Mouse (Mus musculus) c-Kit-negative CD71-positive TER-119-positive erythroid progenitor cells, embryonic 14.5 days (primary cell): ENCODE data around the gene Myh6.
"Not testable (repeated sequence)": the region's sequence is repeated elsewhere in the genome, so short reads cannot be mapped to it uniquely, and the experiment has no call there.

ENCODE experiments used
- DNase-seq: peaks from one replicate; pipeline ENCODE4 v3.0.0-alpha.2; 2013; ENCODE audit warnings: low read depth, low spot score

The Myh6 gene

DNA sequence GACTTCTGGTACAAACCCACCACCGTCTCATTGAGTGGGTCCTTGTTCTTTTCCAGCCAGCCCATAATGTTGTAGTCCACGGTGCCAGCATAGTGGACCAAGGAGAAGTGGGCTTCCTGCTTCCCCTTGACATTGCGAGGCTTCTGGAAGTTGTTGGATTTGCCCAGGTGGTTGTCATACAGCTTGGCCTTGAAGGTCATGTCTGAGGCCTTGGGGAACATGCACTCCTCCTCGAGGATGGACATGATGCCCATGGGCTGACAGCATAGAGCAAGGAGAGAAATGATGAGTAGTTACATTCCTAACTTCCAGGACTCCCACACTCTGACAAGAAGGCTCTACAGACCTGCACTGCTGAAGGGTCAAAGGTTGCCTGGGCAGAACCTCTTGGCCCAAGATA, 8.2 kb downstream of the Myh6 start:
- DNase-seq, result no peak

DNA sequence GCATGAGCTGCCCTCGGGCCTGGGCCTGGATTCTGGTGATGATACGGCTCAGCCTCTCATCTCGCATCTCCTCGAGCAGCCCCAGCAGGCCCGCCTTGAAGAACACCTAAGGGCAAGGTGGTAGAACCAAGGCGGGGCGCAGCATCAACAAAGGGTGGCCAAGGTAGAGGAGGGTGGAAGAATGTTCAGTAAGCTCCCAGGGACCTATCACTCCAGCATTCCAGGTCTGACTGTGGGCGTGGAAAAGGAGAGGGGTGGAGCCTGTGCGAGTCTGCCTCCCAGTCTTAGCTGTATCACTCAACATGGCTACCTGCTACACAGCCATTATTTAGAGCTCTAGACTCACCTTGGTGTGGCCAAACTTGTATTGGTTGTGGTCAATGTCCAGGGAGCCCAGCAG, 10.2 kb downstream of the Myh6 start:
- DNase-seq, result no peak

DNA sequence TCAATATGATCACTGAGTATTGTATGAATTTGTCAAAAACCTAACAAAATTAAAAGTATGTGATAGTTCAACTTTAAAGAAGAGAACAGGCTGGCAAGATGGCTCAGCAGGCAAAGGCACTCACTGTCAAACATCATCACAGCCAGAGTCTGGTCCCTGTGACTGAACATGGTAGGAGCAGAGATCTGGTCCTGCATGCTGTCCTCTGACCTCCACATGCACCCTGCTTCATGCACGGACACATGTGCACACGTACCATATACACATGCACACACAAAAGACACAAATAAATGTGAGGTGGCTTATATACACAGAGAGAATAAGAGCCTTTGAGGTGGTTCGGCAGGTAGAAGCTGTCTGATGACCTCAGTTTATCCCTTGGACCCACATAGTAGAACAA, 11.2 kb downstream of the Myh6 start:
- no peak for DNase-seq

DNA sequence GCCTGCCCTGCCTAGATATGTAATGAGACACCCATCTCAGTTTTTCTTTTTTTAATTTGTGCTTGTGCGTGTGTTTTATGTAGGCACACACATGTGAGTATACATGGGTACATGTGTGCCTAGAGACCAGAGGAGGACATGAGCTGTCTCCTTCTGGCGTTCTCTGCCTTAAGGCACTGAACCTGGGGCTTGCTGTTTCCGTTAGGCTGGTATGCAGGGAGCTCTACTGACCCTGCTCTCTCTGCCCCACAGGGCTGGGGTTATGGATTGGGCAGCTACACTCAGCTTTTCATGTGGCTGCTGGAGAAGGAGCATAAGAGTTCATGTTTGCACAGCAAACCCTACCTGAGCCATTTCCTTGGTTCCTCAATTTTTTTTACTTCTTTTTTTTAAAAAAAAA, 12.3 kb downstream of the Myh6 start:
- no peak for DNase-seq

DNA sequence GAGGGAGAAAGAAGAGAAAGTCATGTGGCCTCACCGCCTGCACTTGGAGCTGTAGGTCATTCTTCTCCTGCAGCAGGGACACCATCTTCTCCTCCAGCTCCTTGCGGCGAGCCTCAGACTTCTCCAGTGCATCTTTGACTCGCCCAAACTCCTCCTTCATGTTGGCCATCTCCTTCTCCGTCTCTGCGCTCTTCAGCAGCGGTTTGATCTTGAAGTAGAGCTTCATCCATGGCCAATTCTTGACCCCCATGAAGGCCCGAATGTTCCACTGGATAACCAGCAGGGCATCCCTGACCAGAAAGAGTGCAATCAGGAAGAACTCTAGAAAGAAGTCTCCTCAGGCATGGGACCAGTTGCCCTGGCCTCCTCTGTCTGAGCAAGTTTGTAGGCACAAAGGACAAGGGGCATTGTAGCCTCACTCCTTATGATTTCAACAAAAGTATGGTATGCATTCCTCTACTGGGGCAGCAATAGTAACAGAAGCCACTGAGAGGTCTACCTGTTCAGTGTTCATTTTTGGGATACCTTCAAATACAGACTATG, 13.0 kb downstream of the Myh6 start:
- DNase-seq, result no peak

DNA sequence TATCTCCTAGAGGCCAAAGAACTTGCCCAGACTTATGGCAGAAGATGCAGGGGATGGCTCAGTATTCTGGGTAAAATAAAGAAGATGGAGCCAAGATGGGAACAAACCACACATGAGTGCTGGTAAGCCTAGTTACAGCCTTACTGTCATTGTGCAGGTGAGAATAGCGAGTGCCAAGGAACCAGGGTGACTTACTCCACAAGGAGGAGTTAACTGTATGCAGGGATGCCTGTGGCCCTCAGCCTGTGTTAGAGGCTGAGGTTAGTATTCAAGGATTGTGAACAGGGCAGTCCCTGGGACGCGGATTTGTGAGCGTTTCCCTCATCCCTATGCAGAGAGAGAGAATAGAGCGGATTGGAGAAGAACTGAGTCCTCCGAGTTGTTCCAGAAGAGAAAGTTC, 15.1 kb downstream of the Myh6 start:
- no peak for DNase-seq

DNA sequence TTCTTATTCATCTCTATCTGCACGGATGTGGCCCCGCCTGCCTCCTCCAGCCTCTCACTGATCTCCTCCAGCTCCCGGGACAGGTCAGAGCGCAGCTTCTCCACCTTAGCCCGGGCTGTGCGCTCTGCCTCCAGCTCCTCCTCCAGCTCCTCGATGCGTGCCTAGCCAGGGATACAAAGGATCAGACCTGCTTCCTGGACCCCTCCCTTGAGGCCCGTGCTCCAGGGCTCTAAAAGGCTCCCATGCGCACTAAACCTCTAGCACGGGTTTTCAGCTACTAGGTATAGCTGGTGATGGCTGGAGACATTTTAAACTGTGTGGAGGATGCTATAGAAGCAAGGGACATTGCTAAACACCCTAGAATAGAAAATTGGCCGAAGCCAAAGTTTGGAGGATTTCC, 16.2 kb downstream of the Myh6 start:
- DNase-seq, result no peak

DNA sequence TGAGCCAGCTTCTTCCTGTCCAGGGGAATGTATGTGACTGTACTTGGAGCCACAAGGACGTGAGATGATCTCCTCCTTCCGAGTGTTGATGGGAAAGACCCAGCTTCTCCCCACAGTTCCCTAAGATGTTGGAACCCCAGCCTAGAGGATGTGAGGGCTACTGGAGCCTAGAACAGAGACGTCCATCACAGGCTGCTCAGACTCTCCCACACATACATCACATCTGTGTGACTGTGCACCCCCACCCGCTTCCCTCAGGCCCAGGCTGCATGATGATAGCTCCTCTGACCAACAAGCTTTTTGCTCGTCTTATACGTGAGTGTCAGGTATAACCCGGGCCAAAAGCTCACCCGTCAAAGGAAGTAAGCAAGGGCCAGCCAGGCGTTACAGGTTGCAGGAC, 17.9 kb downstream of the Myh6 start:
- no peak for DNase-seq

DNA sequence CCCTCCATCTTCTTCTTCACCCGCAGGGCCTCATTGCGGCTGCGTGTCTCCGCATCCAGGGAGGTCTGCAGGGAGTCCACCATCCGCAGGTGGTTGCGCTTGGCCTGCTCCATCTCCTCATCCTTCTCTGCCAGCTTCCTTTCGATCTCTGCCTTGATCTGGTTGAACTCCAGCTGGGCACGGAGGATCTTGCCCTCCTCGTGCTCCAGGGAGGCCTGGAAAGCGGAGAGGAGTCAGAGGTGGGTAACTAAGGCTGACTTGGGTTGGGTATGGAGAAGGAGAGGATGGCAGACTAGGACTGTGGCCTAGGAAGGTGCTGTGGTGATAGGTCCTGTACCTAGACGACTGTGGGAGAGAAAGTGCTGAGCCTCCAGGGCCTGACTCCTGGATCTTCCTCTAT, 19.7 kb downstream of the Myh6 start:
- DNase-seq, result not testable (repeated sequence)

DNA sequence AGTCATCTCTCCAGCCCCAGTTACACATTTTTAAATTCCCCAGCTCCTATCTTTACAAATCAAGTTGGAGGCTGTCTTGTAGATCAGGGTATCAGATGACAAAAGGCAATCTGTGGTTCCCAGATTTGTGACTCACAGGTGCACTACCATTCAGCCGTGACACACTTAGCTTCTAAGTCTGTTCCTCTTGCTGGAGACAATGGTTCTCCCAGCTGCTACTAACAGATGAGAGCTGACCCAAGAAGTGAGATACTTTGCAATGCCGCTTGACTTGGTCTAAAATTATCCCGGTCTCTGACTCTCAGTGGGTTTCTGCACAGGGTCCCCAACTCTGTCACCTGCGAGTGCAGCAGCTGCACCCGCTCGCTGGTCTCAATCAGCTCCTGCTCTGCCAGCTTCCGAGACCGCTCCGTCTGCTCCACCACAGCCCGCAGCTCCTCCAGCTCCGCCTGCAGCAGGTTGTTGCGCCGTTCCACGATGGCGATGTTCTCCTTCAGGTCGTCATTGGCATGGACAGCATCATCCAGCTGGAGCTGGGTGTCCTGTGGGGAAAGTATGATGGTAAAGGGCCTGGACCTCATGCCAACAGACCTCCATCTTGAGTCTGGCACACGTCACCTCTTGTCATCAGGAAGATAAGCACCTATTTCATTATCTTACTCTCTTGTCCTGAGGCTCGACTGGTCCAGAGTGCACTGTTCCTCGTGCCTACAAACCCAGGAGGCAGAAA, 20.6 kb downstream of the Myh6 start:
- no peak for DNase-seq

DNA sequence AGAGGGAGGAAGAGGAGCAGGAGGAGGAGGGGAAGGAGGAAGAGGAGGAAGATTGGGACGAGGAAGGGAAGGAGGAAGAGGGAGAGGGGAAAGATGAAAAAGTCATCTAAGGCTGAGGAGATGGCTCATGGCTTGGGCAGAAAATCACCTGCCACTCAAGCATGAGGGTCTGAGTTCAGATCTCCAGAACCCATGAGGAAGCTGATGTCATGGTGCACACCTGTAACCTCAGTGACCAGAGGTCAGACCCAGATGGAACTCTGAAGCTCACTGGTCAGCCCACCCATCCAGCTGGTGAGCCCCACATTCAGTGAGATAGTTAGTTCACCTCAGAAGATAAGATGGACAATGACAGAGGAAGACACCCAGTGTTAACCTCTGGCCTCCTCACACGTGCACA, 21.8 kb downstream of the Myh6 start:
- DNase-seq, result no peak

DNA sequence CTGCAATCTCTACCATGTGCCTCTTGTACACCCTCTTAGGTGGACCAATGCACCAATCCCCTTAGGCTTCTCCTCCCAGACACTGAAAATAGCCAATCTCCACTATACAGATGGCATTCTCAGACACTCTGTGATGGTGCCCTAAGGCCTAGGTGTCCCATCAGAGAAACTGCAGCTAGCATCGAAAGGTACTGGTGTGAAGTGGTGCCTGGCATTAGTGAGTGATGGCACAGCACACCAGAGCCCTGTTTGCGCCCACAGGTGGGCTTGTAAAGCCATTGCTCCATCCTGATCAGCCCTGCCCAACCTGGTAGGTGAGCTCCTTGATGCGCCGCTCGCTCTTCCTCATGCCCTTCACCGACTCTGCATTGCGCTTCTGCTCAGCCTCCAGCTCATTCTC, 22.8 kb downstream of the Myh6 start:
- no peak for DNase-seq

DNA sequence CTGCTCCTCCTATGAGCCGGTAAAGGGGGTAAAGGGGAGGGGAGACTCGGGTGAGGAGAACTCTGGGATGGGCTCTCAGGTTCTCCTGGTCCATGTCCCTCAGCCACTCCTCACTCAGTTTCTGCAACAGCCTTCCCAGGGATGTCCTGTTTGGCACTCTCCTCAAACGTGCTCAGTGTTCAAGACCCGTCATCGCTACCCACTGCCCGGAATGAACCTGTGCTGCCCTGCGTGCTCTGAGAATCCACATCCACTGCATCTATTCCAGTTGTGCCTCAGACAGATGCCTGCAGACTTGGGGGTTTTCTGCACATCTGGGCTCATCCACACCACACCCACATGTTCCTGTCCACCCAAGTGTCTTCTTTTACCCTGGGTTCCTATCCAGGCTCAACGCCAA, 24.2 kb downstream of the Myh6 start:
- DNase-seq, result no peak

DNA sequence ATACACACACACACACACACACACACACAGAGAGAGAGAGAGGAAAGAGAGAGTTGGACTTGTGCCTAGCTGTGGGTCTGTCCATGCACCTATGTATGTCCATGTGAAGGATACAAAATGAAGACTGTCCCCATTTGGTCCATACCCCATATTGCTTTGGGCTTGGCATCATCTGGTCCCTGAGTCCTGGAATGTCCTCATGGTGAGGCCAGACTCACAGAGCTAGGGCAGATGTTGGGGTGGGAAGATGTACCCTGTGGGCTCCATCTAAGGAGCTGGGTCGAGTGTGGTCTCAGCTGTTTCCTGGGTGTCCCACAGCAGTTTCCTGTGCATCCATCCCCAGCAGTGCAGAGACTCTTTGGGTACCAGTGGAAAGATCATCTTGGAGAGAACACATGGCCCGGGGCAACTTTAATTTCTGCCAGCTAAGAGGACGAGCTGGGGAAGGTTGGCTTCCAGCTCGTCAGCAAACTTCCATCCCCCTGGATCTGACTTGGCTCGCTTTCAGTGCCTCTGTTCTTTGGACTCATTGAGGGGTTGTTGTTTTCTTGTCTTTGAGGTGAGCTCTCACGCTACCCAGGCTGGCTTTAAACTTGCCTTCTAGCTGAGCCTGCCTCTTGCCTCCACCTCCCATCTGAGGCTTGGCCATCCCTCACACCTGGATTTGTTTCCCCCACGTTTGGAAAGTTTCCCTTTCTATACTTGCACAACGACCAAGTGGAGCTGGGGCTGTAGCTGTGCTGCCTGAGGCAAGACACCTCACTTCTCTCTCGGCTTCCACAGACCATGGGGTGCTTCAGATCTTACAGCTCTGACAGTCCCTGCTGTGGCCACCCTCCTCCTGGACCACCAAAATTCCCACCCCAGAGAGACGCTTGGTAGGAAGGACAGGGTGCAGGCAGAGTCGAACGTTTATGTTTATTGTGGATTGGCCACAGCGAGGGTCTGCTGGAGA, 25.4 kb downstream of the Myh6 start:
- DNase-seq, result no peak

DNA sequence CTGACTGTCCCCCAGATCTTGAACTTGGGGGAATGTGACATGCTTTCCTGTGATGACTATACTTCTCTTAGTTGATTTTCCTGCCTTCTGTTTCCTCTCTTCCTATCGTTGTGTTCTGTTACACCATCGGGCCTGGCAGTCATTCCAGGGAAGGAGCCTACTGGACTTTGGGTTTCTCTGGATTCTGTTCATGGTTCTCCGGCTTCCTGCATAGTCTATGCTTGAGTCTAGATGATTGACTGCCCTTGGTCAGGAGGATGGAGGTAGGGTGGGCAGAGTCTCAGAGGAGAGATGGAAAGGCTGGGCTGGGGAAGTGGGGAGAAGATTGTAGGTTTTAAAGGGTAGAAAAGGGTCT, 26.6 kb downstream of the Myh6 start:
- no peak for DNase-seq

DNA sequence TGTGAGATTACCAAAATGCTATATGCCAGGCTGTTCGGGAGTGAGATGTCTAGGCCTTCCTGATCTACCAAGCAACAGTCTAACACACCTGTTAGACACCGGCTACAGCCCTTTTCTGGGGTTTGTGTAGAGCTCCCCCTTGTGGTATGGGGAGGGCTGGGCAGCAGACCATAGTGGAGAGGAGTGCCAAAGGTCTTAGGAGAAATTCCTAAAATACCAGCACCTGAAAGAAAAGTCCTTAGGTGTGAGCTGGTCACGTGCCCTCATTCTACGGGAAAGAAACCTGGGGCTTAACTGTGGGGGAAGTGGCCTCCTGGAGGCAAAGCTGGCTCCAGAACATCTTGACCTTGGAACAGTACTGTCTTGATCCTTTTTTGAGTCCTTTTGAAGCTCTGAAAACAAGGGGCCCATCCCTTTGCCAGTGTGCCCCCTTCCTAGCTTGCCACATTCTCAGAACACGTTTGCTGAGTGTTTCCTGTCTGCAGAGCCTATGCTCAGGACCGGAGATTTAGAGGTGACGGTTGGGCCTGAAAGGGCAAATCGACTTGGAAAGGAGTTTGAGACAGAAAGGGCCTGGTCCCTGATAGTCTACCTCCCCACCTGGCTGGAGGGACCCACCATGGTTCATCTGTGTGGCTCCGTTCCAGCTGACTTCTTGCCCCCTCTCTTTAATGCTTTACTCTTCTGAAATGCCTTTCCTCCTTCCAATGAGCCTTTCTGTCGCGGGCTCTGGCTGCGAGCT, 27.1 kb downstream of the Myh6 start:
- peak; percentile 20 for DNase-seq

DNA sequence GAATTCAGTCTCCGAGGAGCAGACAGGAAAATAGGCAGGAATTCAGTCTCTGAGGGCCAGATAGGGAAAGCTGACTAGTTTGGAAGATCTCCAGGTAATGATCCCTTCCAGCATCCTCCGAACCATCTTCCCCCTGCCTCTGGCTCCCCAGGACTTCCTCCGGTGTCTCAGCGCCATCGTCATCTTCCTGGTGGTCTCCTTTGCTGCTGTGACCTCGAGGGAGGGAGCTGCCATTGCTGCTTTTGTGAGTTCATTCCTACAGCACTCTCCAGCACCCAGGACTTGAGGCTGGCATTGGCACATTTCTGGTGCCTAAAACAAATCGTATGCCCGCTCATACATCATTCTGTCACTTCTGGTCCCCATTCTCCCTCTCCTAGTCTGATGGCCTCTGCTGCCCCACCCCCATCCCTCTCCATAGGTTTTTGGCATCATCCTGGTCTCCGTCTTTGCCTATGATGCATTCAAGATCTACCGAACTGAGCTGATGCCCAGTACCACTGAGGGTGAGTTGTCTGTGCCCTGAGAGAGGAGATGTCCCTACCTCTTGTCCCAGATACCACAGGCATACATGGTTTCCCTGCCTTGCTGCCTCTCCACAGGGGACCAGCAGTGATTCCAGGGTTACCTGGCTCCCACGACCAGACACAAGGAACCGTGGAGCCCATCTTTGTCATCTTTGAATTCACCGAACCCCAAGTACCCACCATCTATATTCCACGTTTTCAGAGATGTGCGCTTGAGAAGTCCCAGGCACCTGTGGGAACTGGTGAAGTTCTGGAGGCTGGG, 28.1 kb downstream of the Myh6 start:
- DNase-seq, result no peak

DNA sequence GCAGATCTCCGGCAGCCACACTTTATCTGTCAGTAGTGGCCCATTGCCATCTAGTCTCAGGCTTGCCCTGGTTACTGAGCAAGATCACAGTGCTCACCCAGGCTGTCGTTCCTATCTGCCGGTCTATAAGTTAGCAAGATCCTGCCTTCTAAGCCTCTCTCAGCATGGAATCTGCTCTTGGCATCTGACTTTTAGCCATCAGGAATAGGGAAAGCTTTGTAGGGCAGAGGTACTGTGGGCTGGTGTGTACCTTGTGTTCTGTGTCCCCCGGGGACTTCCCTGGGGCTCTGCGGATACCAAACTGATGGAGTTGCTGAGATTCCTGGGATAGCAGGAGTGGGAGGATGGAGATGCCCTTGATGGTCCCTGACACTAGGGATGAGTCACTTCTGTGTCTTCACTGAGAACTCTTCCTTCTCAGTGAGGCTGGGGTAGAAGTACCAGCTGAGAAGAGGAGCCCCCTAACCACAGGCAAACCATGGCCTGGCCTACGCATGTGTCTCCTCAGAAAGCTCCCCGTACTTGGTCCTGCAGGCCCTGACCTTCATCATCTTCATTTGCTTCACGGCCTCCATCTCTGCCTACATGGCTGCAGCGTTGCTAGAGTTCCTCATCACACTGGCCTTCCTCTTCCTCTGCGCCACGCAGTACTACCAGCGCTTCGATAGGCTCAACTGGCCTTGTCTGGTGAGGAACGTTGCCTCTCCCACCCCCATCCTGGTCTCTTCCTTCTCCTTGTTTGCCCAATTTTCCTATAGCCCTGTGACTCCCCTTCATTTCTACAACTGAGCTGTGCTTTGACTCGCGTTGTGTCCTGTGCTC, 29.2 kb downstream of the Myh6 start:
- no peak for DNase-seq

DNA sequence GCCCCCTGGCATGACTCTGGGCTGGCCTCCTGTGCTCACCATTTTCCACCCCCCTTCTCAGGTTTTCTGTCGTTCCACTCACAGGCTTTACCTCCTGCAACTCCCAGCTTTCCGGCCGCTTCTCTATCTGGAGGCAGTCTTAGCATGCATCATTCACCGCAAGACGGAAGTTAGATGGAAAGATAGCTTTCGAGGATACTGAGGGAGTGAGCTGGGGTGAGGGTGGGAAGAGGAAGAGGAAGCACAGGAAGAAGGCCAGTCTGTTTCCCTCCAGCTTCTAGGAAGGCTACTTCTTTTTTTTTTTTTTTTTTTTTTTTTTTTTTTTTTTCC, 29.9 kb downstream of the Myh6 start:
- no peak for DNase-seq
